Mouse (Mus musculus) lung, postnatal 0 days (tissue): Measurements from ENCODE around the gene Zbtb22. TPM values are rescaled to one million over a fixed set of nuclear protein-coding genes. Genes with fewer than 3 reads are reported as not detected.
A peak's percentile ranks its signal among the peaks of the same experiment; 100 is the strongest.

Experiments
- ATAC-seq: fragments of 200-750 bp; cut with Nextera tagmentation; 2 replicates; pipeline ENCODE4 v1.8.0; 2017; ENCODE audit warnings: moderate library complexity
- DNase-seq: peaks from one replicate; pipeline ENCODE4 v3.0.0-alpha.2; 2016; ENCODE audit warnings: low spot score
- H3K27ac ChIP-seq: fragments of 300-500 bp; sonication (generic); 2 replicates; pipeline ENCODE4 v1.5.1; 2014; ENCODE audit warnings: antibody characterized with exemption, mild to moderate bottlenecking, low read length, mixed read lengths
- H3K27me3 ChIP-seq: fragments of 300-500 bp; sonication (generic); replicated peaks from 2 replicates; pipeline ENCODE4 v1.6.1; 2014; ENCODE audit warnings: low read length, mixed read lengths; ENCODE audit not compliant: insufficient read depth
- H3K36me3 ChIP-seq: fragments of 300-500 bp; sonication (generic); 2 replicates; pipeline ENCODE4 v1.6.1; 2014; ENCODE audit warnings: low read length, mixed read lengths; ENCODE audit not compliant: insufficient read depth
- H3K4me1 ChIP-seq: fragments of 300-500 bp; sonication (generic); 2 replicates; pipeline ENCODE4 v1.6.1; 2014; ENCODE audit warnings: antibody characterized with exemption, low read depth, low read length, mixed read lengths; ENCODE audit not compliant: insufficient read depth
- H3K4me2 ChIP-seq: fragments of 300-500 bp; sonication (generic); replicated peaks from 2 replicates; pipeline ENCODE4 v1.6.1; 2014; ENCODE audit warnings: low read depth, mild to moderate bottlenecking, low read length, moderate library complexity, mixed read lengths
- H3K4me3 ChIP-seq: fragments of 300-500 bp; sonication (generic); 2 replicates; pipeline ENCODE4 v1.5.1; 2014; ENCODE audit warnings: low read depth, low read length
- H3K9ac ChIP-seq: fragments of 300-500 bp; sonication (generic); replicated peaks from 2 replicates; pipeline ENCODE4 v1.6.1; 2014; ENCODE audit warnings: low read depth, mild to moderate bottlenecking
- H3K9me3 ChIP-seq: fragments of 300-500 bp; sonication (generic); 2 replicates; pipeline ENCODE4 v1.6.1; 2016; ENCODE audit warnings: low read length, mixed read lengths
- CTCF ChIP-seq: IDR thresholded peaks from 2 replicates; pipeline ENCODE4 v1.5.1; 2016; ENCODE audit warnings: antibody characterized with exemption, mild to moderate bottlenecking
- EP300 ChIP-seq: IDR thresholded peaks from 2 replicates; pipeline ENCODE4 v1.6.1; 2016; ENCODE audit warnings: antibody characterized with exemption, mild to moderate bottlenecking, control low read depth
- WGBS: fragments of 180-500 bp; shearing (Covaris S2); extraction: QIAGEN DNeasy Blood & Tissue Kit; methylation state at CpG from one replicate; pipeline ENCODE4 v1.1.7; 2014; 5-methylcytosine and 5-hydroxymethylcytosine counted together
- polyA plus RNA-seq: library from polyadenylated mRNA; unstranded; fragments of >200 nt; fragmentation: Nextera tagmentation; extraction: Ambion mirVana; gene quantifications from 2 replicates; pipeline ENCODE4 v1.2.1, GENCODE M21; 2015

The Zbtb22 gene
- polyA plus RNA-seq, 1 experiment from 2014 or later = 17.0 TPM

DNA sequence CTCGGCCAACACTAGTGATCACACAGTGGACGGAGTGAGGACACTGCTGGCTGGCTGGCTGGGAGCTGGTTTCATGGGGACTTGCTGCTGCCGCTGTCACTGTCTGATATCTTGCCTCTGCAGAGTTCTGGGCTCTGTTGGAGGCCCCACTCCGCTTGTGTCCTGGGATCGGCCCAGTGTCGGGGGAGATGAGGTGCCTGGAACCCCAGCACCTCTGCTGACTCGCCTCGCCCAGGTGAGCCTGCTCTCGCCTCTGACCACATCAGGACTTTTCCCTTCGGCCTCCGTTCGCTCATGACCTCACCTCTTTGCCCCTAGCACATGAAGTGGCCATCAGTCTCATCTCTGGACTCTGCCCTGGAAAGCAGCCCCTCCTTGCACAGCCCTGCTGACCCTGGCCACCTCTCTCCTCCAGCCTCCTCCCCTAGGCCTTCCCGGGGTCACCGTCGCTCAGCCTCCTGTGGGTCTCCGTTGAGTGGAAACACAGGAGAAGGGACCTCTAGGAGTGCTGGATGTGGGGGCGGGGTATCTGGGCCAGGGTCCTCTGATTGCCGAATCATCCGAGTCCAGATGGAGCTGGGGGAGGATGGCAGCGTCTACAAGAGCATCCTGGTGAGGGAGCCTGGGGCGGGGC is 19.8 kb downstream of the Zbtb22 start:
- H3K27ac ChIP-seq = no peak overlapping the region
- H3K9ac ChIP-seq = no peak overlapping the region
- DNase-seq (no peak), ATAC-seq (no peak)
- TF ChIP-seq CTCF = no peak
- no peak for TF ChIP-seq EP300
- peaks cover 20% of the 10 kb centered on the region for H3K36me3 ChIP-seq
- no peak overlapping the region for H3K4me2 ChIP-seq
- H3K4me3 ChIP-seq = no peak overlapping the region
- 0 out of 2 replicates have a peak, but pooled peaks cover 5% of the 10 kb centered on the region for H3K4me1 ChIP-seq
- H3K9me3 ChIP-seq = no peaks in the 10 kb centered on the region
- WGBS = 83% methylated on average over 21 of the region's 21 CpGs
- H3K27me3 ChIP-seq = no peaks in the 10 kb centered on the region

- WGBS = 79% methylated on average over 15 of the region's 15 CpGs
- no peak for DNase-seq
- H3K4me1 ChIP-seq = peaks cover 6% of the 10 kb centered on the region; the same call in 1 of the 2 replicates
- no peak overlapping the region for H3K27ac ChIP-seq
- no peak for ATAC-seq
- H3K4me2 ChIP-seq = no peak overlapping the region
- no peaks in the 10 kb centered on the region for H3K9me3 ChIP-seq
- H3K36me3 ChIP-seq = peaks cover 20% of the 10 kb centered on the region
- no peak overlapping the region for H3K9ac ChIP-seq
- TF ChIP-seq CTCF = no peak
- no peak for TF ChIP-seq EP300
- H3K4me3 ChIP-seq = no peak overlapping the region
- H3K27me3 ChIP-seq = no peaks in the 10 kb centered on the region
These were observed 21.3 kb downstream of the Zbtb22 start for GRCm38 (mm10) chr17:33936993-33937392.

GRCm38 (mm10) chr17:33938783-33939182 is 23.1 kb downstream of the Zbtb22 start:
- H3K27ac ChIP-seq = no peak overlapping the region
- no peak overlapping the region for H3K4me2 ChIP-seq
- 0 out of 2 replicates have a peak, but pooled peaks cover 8% of the 10 kb centered on the region for H3K36me3 ChIP-seq
- H3K9ac ChIP-seq = no peak overlapping the region
- no peak for ATAC-seq
- 75% methylated on average over 11 of the region's 11 CpGs for WGBS
- DNase-seq = no peak
- H3K9me3 ChIP-seq = no peaks in the 10 kb centered on the region
- peaks cover 6% of the 10 kb centered on the region; the same call in 1 of the 2 replicates for H3K4me1 ChIP-seq
- H3K27me3 ChIP-seq = no peaks in the 10 kb centered on the region
- no peak overlapping the region for H3K4me3 ChIP-seq
- TF ChIP-seq CTCF (no peak), EP300 (no peak)

DNA sequence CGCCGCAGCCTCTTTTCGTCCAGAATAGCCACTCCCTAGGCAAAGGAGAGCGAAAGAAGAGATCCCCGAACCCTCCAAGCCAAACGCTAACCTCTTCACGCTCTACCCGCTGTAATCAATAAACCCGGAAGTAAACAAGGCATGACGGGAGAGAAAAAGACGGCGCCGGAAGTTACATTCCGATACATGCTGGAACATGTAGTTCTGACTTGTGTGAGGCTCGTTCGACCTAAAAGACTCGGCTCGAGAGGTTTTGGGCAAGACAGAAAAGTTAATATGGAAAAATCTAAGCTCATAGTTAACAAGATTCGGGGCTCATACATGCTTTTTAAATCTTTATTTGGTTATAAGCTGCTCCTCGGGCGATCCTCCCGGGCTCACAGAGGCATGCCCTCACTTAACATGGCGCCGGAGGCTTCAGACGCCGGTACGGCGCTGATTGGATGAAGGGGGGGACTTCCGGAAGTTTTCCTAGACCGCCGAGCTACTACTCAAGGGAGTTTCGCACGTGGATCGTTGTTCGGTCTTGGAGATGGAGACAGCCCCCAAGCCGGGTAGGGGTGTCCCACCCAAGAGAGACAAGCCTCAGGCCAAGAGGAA is 24.6 kb downstream of the Zbtb22 start, which contains the start of the genes Pfdn6 and Wdr46:
Gene Pfdn6, minus strand, starts transcription at position 138 of the 600 bp plus-strand sequence.
Gene Wdr46, plus strand, starts transcription at position 455 of the 600 bp plus-strand sequence.
- H3K9ac ChIP-seq = peak within 1 kb of the TSS; percentile 87
- no peaks in the 10 kb centered on the region for H3K27me3 ChIP-seq
- no peaks in the 10 kb centered on the region for H3K9me3 ChIP-seq
- ATAC-seq (peak; percentile 93), DNase-seq (peak; percentile 97)
- H3K4me3 ChIP-seq = peak within 1 kb of the TSS; percentile 62
- H3K4me1 ChIP-seq = peaks cover 6% of the 10 kb centered on the region; the same call in 1 of the 2 replicates
- TF ChIP-seq CTCF = no peak
- TF ChIP-seq EP300 = peak; percentile 69
- peak within 1 kb of the TSS; percentile 26; the same call in 1 of the 2 replicates for H3K27ac ChIP-seq
- under 1% methylated on average over 36 of the region's 36 CpGs for whole genome bisulfite sequencing
- peak within 1 kb of the TSS; percentile 97 for H3K4me2 ChIP-seq
- H3K36me3 ChIP-seq = 0 out of 2 replicates have a peak, but pooled peaks cover 8% of the 10 kb centered on the region

- peak overlapping the region; percentile 87 for H3K9ac ChIP-seq
- peaks cover 6% of the 10 kb centered on the region; the same call in 1 of the 2 replicates for H3K4me1 ChIP-seq
- H3K27ac ChIP-seq = no peak overlapping the region
- WGBS = 2% methylated on average over 25 of the region's 26 CpGs
- H3K36me3 ChIP-seq = 0 out of 2 replicates have a peak, but pooled peaks cover 8% of the 10 kb centered on the region
- no peaks in the 10 kb centered on the region for H3K27me3 ChIP-seq
- peak overlapping the region; percentile 97 for H3K4me2 ChIP-seq
- DNase-seq = no peak
- ATAC-seq = no peak
- H3K4me3 ChIP-seq = peak overlapping the region; percentile 62
- TF ChIP-seq EP300 = no peak
- no peak for TF ChIP-seq CTCF
- no peaks in the 10 kb centered on the region for H3K9me3 ChIP-seq
These were observed 25.3 kb downstream of the Zbtb22 start for GRCm38 (mm10) chr17:33940981-33941380.

GRCm38 (mm10) chr17:33941381-33941780 is 25.7 kb downstream of the Zbtb22 start:
- H3K4me2 ChIP-seq = peak overlapping the region; percentile 97

More at GRCm38 (mm10) chr17:33941381-33941780, 25.7 kb downstream of the Zbtb22 start:
- Histone ChIP-seq H3K36me3 (0 out of 2 replicates have a peak, but pooled peaks cover 8% of the 10 kb centered on the region), H3K9ac (peak overlapping the region; percentile 87; the same call in 1 of the 2 replicates), H3K4me1 (peaks cover 6% of the 10 kb centered on the region; the same call in 1 of the 2 replicates), H3K27ac (no peak overlapping the region), H3K27me3 (no peaks in the 10 kb centered on the region), H3K9me3 (no peaks in the 10 kb centered on the region), H3K4me3 (peak overlapping the region; percentile 62)
- no peak for DNase-seq
- ATAC-seq = no peak
- WGBS = 46% methylated on average over 19 of the region's 19 CpGs
- TF ChIP-seq EP300 = no peak
- TF ChIP-seq CTCF = no peak
